Mouse (Mus musculus) neural tube, embryonic 10.5 days (tissue): ENCODE results near the gene Ddx23.

Experiments used
- DNase-seq: peaks from one replicate; pipeline ENCODE4 v3.0.0-alpha.2; 2017; ENCODE audit warnings: low spot score; ENCODE audit errors: extremely low spot score

The Ddx23 gene

DNA sequence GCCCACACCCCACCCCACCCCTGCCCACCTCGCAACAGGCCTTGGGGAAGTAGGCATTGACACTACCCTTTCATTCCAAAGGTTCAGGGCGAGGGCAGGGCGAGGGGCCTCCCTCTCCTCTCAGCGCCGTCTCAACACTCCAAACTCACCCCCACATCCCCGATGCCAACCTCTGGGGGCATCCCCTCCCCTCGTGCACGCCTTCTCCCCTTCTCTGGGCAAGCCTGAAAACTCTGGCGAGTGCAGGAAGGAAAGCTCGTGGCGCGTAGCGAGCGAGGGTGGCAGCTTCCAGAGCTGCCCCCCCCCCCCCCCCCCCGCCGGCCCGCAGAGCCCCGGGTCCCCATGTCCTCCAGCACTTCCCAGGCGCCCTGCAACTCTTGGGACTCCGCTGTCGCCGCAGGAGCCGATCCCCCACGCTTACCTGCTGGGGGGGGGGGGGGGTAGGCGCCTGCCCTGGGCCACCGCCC is 53.9 kb downstream of the Ddx23 start:
- DNase-seq, result peak; percentile 61

GRCm38 (mm10) chr15:98608058-98608783 is 54.5 kb downstream of the Ddx23 start:
- no peak for DNase-seq

DNA sequence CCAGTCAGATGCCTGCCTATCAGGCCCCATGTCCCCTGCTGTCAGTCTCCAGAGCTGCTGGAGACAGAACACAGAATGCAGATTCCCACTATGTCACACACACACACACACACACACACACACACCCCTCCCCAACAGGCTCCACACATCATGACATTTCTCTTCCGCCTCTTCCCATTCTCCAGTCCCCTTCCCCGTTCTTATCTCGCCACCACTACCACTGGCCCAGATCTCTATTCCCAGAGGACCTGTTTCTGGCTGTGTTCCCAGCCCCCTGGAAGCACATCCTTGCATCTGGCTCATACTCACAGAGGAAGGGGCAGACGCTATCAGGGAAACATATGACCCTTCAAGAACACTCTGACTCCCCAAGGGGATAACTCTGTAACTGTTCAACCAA is 55.1 kb downstream of the Ddx23 start:
- no peak for DNase-seq

DNA sequence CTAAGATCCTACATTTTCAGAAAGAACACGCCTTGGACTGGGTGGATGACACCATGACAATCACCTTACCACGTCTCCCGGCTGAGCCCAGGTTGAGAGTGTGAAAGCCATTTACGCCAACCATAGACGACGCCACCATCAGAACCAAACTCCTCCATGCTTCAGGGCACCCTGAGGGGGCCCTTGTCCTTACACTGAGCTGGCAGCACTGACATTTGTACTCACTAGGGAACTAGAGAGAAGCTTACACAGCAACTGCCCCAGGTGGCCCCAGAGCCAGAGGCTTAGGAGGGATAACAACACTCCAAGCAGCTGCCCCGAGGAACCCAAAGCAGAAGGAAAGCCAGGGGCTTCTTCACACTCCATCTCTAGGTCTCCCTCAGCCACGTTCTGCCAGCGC is 56.0 kb downstream of the Ddx23 start:
- DNase-seq, result no peak

DNA sequence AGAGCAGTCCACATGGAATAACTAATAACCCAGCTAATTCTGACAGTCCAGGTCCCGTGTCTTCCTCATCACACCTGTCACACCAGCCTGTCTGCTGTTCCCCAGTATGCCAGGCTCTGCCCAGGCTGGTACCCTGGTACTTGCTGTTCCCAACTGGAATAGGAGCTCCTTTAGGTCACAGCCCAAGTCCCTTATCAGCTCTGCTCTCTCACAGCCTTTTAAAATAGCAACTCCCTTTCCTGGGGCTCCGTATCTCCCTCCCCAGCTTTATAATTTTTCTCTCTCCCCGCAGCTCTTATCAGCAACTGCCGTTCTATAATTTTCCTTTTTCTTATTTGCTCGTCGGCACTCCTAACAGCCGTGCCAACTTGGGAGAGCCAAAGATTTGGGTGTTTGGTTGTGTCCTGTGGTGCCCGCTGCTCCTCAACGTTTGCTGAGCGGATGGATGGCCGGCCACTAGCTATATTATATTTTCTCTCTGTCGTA is 56.6 kb downstream of the Ddx23 start:
- DNase-seq, result no peak

GRCm38 (mm10) chr15:98604041-98604575 is 58.6 kb downstream of the Ddx23 start:
- no peak for DNase-seq

DNA sequence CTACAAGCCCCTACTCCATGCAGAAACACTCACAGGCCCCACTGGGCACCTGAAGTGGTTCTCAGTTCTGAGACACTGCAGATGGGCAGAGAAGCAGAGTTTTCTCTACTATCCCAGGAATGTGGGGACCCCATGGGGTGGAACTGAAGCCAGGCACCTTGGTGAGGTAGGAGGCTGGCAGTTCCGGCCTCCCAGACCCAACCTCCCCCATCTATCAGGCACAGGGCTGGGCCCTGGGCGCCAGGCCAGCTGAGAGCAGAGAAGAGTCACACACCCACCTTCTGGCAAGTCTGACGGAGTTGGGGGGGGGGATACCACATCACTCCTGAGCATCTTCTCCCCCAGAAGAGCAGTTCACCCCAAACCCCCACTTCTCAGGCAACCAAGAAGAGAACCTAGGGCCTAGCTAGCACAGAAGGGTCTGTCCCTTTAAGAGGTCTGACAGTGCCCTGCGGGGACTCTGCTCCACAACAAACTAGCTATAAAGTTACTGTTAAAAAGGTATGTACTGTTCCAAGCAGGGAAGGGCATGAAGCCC is 59.7 kb downstream of the Ddx23 start:
- DNase-seq, result no peak

GRCm38 (mm10) chr15:98602191-98602881 is 60.4 kb downstream of the Ddx23 start:
- no peak for DNase-seq

DNA sequence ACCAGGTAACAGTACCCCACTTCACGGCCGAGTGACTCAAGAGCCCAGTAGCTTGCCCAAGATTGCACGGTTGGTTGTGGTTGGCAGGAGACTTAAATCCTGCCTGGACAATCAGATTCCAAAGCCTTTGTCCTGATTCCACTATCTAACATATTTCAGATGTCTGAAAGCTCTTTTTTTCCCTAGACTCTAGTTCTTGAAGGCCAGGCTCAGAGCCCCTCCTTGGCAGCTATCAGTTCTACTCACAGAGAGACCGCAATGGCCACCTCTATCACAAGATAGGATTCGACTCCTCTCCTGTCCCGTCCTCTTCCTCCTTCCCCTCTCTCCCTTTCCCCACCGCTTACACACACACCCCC is 60.9 kb downstream of the Ddx23 start:
- DNase-seq, result no peak

DNA sequence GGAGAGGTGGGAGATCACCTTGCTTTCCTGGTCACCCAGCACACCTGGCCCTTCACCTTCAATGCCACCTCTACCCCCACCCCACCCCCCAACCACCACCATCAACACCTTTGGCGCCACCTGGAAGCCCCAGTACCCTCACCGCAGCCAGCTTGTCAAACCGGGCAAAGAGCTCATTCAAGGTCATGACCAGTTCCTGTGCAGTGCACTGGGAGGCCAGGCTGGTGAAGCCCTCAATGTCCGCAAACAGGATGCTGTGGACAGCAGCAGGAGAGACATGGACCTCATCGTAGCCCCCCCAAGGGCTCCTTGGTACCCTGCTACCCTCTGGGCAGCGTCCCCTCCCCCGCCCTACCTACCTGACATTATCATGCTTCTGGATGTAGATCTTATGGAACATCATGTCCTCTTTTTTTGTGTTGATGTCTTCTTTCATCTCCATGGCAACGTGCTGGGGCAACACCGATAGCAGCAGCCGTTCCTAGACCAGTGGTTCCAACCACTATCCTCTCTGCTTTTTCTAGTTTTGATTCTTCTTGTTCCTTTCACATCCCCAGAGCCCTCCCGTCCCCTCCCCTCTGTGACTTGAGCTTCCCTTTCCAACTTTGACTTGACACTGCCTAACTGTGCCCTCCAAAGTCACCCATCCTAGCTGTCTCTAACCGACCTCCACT is 62.5 kb downstream of the Ddx23 start:
- DNase-seq, result no peak

- DNase-seq, result no peak
Observed at GRCm38 (mm10) chr15:98596609-98597008, 66.1 kb downstream of the Ddx23 start.
